Mouse (Mus musculus) spleen, adult 2 months (tissue): ENCODE measurements around the gene Tmem74b.

Source experiments
- CTCF ChIP-seq: fragments of 200-500 bp; IDR thresholded peaks from 2 replicates; pipeline ENCODE4 v1.5.1; 2011; ENCODE audit warnings: mild to moderate bottlenecking, inconsistent platforms; ENCODE audit not compliant: insufficient read depth, insufficient read length, insufficient replicate concordance; ENCODE audit errors: extremely low read depth
- POLR2A ChIP-seq: fragments of 200-500 bp; IDR thresholded peaks from 2 replicates; pipeline ENCODE4 v1.6.1; 2011; ENCODE audit warnings: low read depth, low read length, inconsistent platforms

DNA sequence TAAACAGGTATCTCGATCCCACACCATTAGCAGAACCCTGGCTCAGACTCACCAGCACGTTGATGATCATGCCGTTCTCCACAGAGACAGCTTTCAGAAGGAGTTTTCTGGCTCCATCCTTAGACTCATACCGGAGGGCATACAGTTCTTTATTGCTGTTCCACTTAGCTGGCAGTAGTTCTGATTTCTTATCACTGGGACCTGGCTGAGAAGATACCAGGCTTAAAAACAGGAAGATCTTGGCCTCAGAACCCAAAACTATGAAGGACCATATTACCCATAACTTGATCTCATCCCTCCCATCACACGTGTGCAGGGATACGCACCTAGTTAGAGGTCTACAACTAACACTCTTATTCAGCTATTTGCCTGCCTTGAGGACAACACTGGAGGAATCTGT lies 33.6 kb downstream of the Tmem74b start:
- TF ChIP-seq CTCF, result no peak
- no peak for TF ChIP-seq POLR2A
